Mouse (Mus musculus) stomach, embryonic 14.5 days (tissue): Measurements from ENCODE around the gene Dock9. TPM values are rescaled to one million over a fixed set of nuclear protein-coding genes. Genes with fewer than 3 reads are reported as not detected.
"Not testable (repeated sequence)": the region's sequence is repeated elsewhere in the genome, so short reads cannot be mapped to it uniquely, and the experiment has no call there.

Source experiments
- ATAC-seq: fragments of 200-750 bp; cut with Nextera tagmentation; 2 replicates; pipeline ENCODE4 v1.8.0; 2017; ENCODE audit warnings: low read depth, moderate TSS enrichment; ENCODE audit not compliant: insufficient number of reproducible peaks, insufficient read depth, low FRiP score
- H3K27ac ChIP-seq: fragments of 300-500 bp; sonication (generic); 2 replicates; pipeline ENCODE4 v1.5.1; 2014; ENCODE audit warnings: mild to moderate bottlenecking, low read length, moderate library complexity, mixed read lengths
- H3K27me3 ChIP-seq: fragments of 300-500 bp; sonication (generic); 2 replicates; pipeline ENCODE4 v1.6.1; 2014; ENCODE audit warnings: low read length, control low read depth, mixed read lengths; ENCODE audit not compliant: control insufficient read depth, insufficient read depth
- H3K36me3 ChIP-seq: fragments of 300-500 bp; sonication (generic); 2 replicates; pipeline ENCODE4 v1.6.1; 2014; ENCODE audit warnings: mild to moderate bottlenecking, control low read depth, low read length, moderate library complexity, mixed read lengths; ENCODE audit not compliant: control insufficient read depth, insufficient read depth
- H3K4me1 ChIP-seq: fragments of 300-500 bp; sonication (generic); 2 replicates; pipeline ENCODE4 v1.6.1; 2014; ENCODE audit warnings: low read length, control low read depth, mixed read lengths; ENCODE audit not compliant: control insufficient read depth, insufficient read depth
- H3K4me2 ChIP-seq: fragments of 300-500 bp; sonication (generic); replicated peaks from 2 replicates; pipeline ENCODE4 v1.6.1; 2014; ENCODE audit warnings: low read depth, low read length, control low read depth
- H3K4me3 ChIP-seq: fragments of 300-500 bp; sonication (generic); 2 replicates; pipeline ENCODE4 v1.5.1; 2014; ENCODE audit warnings: low read depth, low read length, control low read depth
- H3K9ac ChIP-seq: fragments of 300-500 bp; sonication (generic); replicated peaks from 2 replicates; pipeline ENCODE4 v1.6.1; 2014; ENCODE audit warnings: low read depth, mild to moderate bottlenecking, control low read depth, low read length, moderate library complexity, mixed read lengths
- H3K9me3 ChIP-seq: fragments of 300-500 bp; sonication (generic); 2 replicates; pipeline ENCODE4 v1.6.1; 2016; ENCODE audit warnings: low read depth, low read length, control low read depth; ENCODE audit not compliant: control insufficient read depth
- WGBS: fragments of 180-500 bp; shearing (Covaris S2); extraction: QIAGEN DNeasy Blood & Tissue Kit; methylation state at CpG from one replicate; pipeline ENCODE4 v1.1.7; 2014; 5-methylcytosine and 5-hydroxymethylcytosine counted together
- polyA plus RNA-seq: library from polyadenylated mRNA; unstranded; fragments of >200 nt; fragmentation: Nextera tagmentation; extraction: Ambion mirVana; gene quantifications from 2 replicates; pipeline ENCODE4 v1.2.1, GENCODE M21; 2014

Dock9 gene
- polyA plus RNA-seq, 1 experiment from 2014 or later: 28.0 TPM

- WGBS: 84% methylated on average over 2 of the region's 3 CpGs
- H3K9ac ChIP-seq: no peak overlapping the region
- no peak overlapping the region for H3K4me2 ChIP-seq
- no peak overlapping the region for H3K4me3 ChIP-seq
- H3K36me3 ChIP-seq: no peaks in the 10 kb centered on the region
- H3K9me3 ChIP-seq: no peaks in the 10 kb centered on the region
- ATAC-seq: no peak
- H3K27ac ChIP-seq: no peak overlapping the region
- no peaks in the 10 kb centered on the region for H3K4me1 ChIP-seq
- H3K27me3 ChIP-seq: no peaks in the 10 kb centered on the region
Measured at GRCm38 (mm10) chr14:121730966-121731365, 66.7 kb downstream of the Dock9 start.

GRCm38 (mm10) chr14:121727996-121728395, 69.6 kb downstream of the Dock9 start:
- Histone ChIP-seq H3K36me3 (no peaks in the 10 kb centered on the region), H3K4me1 (no peaks in the 10 kb centered on the region), H3K4me2 (no peak overlapping the region), H3K9ac (no peak overlapping the region), H3K27me3 (no peaks in the 10 kb centered on the region), H3K9me3 (no peaks in the 10 kb centered on the region), H3K27ac (no peak overlapping the region), H3K4me3 (no peak overlapping the region)
- 77% methylated on average over 8 of the region's 8 CpGs for WGBS
- no peak for ATAC-seq

- H3K4me2 ChIP-seq: no peak overlapping the region
- 90% methylated on average over 8 of the region's 8 CpGs for WGBS
- ATAC-seq: no peak
- H3K9me3 ChIP-seq: no peaks in the 10 kb centered on the region
- H3K4me3 ChIP-seq: no peak overlapping the region
- no peak overlapping the region for H3K27ac ChIP-seq
- H3K4me1 ChIP-seq: no peaks in the 10 kb centered on the region
- H3K36me3 ChIP-seq: no peaks in the 10 kb centered on the region
- no peak overlapping the region for H3K9ac ChIP-seq
- H3K27me3 ChIP-seq: no peaks in the 10 kb centered on the region
Measured at GRCm38 (mm10) chr14:121724501-121724900, 73.1 kb downstream of the Dock9 start.

- WGBS: 19% methylated on average over 8 of the region's 8 CpGs
- Histone ChIP-seq H3K36me3 (no peaks in the 10 kb centered on the region), H3K9ac (no peak overlapping the region), H3K4me2 (no peak overlapping the region), H3K4me1 (no peaks in the 10 kb centered on the region), H3K4me3 (no peak overlapping the region), H3K9me3 (no peaks in the 10 kb centered on the region), H3K27ac (peak overlapping the region; percentile 58; the same call in 1 of the 2 replicates), H3K27me3 (no peaks in the 10 kb centered on the region)
- ATAC-seq: 0 out of 2 replicates have a peak, but pooled peaks have one; percentile 42
Measured at GRCm38 (mm10) chr14:121722774-121723173, 74.9 kb downstream of the Dock9 start.

- Histone ChIP-seq H3K9me3 (no peaks in the 10 kb centered on the region), H3K27me3 (no peaks in the 10 kb centered on the region), H3K4me2 (no peak overlapping the region), H3K4me1 (no peaks in the 10 kb centered on the region), H3K4me3 (no peak overlapping the region), H3K36me3 (no peaks in the 10 kb centered on the region), H3K27ac (no peak overlapping the region), H3K9ac (no peak overlapping the region)
- ATAC-seq: no peak
- 71% methylated on average over 5 of the region's 5 CpGs for WGBS
Measured at GRCm38 (mm10) chr14:121721431-121721830, 76.2 kb downstream of the Dock9 start.

- no peaks in the 10 kb centered on the region for H3K27me3 ChIP-seq
- no peak overlapping the region for H3K9ac ChIP-seq
- H3K4me1 ChIP-seq: no peaks in the 10 kb centered on the region
- no peaks in the 10 kb centered on the region for H3K9me3 ChIP-seq
- H3K27ac ChIP-seq: no peak overlapping the region
- no peak overlapping the region for H3K4me2 ChIP-seq
- no peak overlapping the region for H3K4me3 ChIP-seq
- no peaks in the 10 kb centered on the region for H3K36me3 ChIP-seq
- 75% methylated on average over 9 of the region's 9 CpGs for WGBS
- no peak for ATAC-seq
Measured at GRCm38 (mm10) chr14:121719638-121720601, 77.7 kb downstream of the Dock9 start.

- H3K9me3 ChIP-seq, H3K4me2 ChIP-seq, ATAC-seq, H3K36me3 ChIP-seq, H3K27ac ChIP-seq, H3K27me3 ChIP-seq, H3K9ac ChIP-seq, H3K4me3 ChIP-seq: not testable (repeated sequence)
- WGBS: 95% methylated on average over 3 of the region's 3 CpGs
- H3K4me1 ChIP-seq: peaks cover 17% of the 10 kb centered on the region; the same call in 1 of the 2 replicates
Measured at GRCm38 (mm10) chr14:121714799-121715198, 82.8 kb downstream of the Dock9 start.

GRCm38 (mm10) chr14:121714268-121714667, 83.4 kb downstream of the Dock9 start:
- H3K4me1 ChIP-seq: peaks cover 17% of the 10 kb centered on the region; the same call in 1 of the 2 replicates
- H3K27ac ChIP-seq: no peak overlapping the region
- no peak overlapping the region for H3K9ac ChIP-seq
- no peaks in the 10 kb centered on the region for H3K9me3 ChIP-seq
- H3K27me3 ChIP-seq: no peaks in the 10 kb centered on the region
- 63% methylated on average over 2 of the region's 2 CpGs for WGBS
- H3K36me3 ChIP-seq: no peaks in the 10 kb centered on the region
- H3K4me3 ChIP-seq: no peak overlapping the region
- no peak overlapping the region for H3K4me2 ChIP-seq
- ATAC-seq: no peak
